Mouse (Mus musculus): ENCODE results near the gene Lpin1. TPM values are rescaled to one million over a fixed set of nuclear protein-coding genes. Genes with fewer than 3 reads are reported as not detected.

Lpin1 gene
- polyA plus RNA-seq, 2 experiments from 2014 or later, result 20.0 to 31.1 TPM

- ATAC-seq, result peak; percentile 73
Observed at GRCm38 (mm10) chr12:16526134-16526533, 84.6 kb downstream of the Lpin1 start.

GRCm38 (mm10) chr12:16515183-16515582 is 95.6 kb downstream of the Lpin1 start:
- ATAC-seq, result no peak

GRCm38 (mm10) chr12:16512991-16513390 is 97.8 kb downstream of the Lpin1 start:
- no peak for ATAC-seq

GRCm38 (mm10) chr12:16509122-16509752 is 101.5 kb downstream of the Lpin1 start:
- ATAC-seq, result peak; percentile 98

- no peak for ATAC-seq
Observed at GRCm38 (mm10) chr12:16506796-16507790, 103.7 kb downstream of the Lpin1 start.

GRCm38 (mm10) chr12:16504244-16504643 is 106.5 kb downstream of the Lpin1 start:
- no peak for ATAC-seq

- ATAC-seq, result no peak
Observed at GRCm38 (mm10) chr12:16497960-16498359, 112.8 kb downstream of the Lpin1 start.

GRCm38 (mm10) chr12:16492713-16493112 is 118.1 kb downstream of the Lpin1 start:
- ATAC-seq, result no peak

GRCm38 (mm10) chr12:16488899-16489298 is 121.9 kb downstream of the Lpin1 start:
- ATAC-seq, result no peak

GRCm38 (mm10) chr12:16487453-16487852 is 123.3 kb downstream of the Lpin1 start:
- ATAC-seq, result no peak

Other genes with a start within 250 kb of the Lpin1 start
- not detected for gene Ntsr2, start 42.4 kb upstream of the Lpin1 start, polyA plus RNA-seq (2017; shearing (Covaris generic))
- under 1 TPM; 0.05 to 0.13 TPM for gene Greb1, start 189.9 kb upstream of the Lpin1 start, polyA plus RNA-seq (2017; shearing (Covaris generic))
- 1 to 10 TPM; 2.6 to 3.7 TPM for gene E2f6, start 200.0 kb upstream of the Lpin1 start, polyA plus RNA-seq (2017; shearing (Covaris generic))